Mouse (Mus musculus) E14TG2a.4 (cell line): ENCODE measurements around the gene Hpf1.

Source experiments
- H3K27me3 ChIP-seq: 2 replicates; pipeline ENCODE4 v1.6.1; 2014; ENCODE audit warnings: low read length, control low read depth; ENCODE audit not compliant: insufficient read depth
- H3K36me3 ChIP-seq: 2 replicates; pipeline ENCODE4 v1.6.1; 2014; ENCODE audit warnings: low read length, control low read depth; ENCODE audit not compliant: insufficient read depth
- H3K4me1 ChIP-seq: replicated peaks from 2 replicates; pipeline ENCODE4 v1.6.1; 2014; ENCODE audit warnings: low read depth, low read length, control low read depth
- H3K4me3 ChIP-seq: replicated peaks from 2 replicates; pipeline ENCODE4 v1.5.1; 2014; ENCODE audit warnings: mild to moderate bottlenecking, low read length
- H3K9me3 ChIP-seq: 2 replicates; pipeline ENCODE4 v1.6.1; 2014; ENCODE audit warnings: low read length, control low read depth
- CTCF ChIP-seq: conservative IDR thresholded peaks from 2 replicates; pipeline ENCODE4 v1.5.1; 2014; ENCODE audit warnings: low read length
- NANOG ChIP-seq: IDR thresholded peaks from 2 replicates; pipeline ENCODE4 v1.6.1; 2014; ENCODE audit warnings: borderline replicate concordance, low read length, mixed read lengths
- POU5F1 ChIP-seq: IDR thresholded peaks from 2 replicates; pipeline ENCODE4 v1.6.1; 2014; ENCODE audit warnings: low read length, borderline replicate concordance

The Hpf1 gene

DNA sequence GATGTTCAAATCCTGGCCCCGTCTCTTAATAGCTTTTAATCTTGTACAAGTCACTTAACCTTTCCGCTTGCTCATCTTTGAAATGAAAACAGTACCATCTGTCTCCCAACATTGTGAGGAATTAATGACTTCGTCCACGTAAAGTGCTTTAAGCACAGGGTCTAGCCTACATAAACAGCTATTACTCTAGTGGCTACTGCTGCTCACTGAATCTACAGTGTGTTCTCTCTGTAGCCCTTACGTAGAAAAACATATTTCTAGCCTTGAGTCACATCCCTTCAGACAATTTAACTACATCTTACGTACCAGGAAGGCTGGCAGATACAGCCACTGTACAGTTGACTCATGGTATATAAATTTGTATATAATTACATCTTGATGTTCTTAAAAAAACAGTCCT, 25.3 kb upstream of the Hpf1 start:
- TF ChIP-seq POU5F1 (no peak), NANOG (no peak), CTCF (no peak)
- peaks cover 31% of the 10 kb centered on the region for H3K4me1 ChIP-seq
- H3K27me3 ChIP-seq: no peaks in the 10 kb centered on the region

DNA sequence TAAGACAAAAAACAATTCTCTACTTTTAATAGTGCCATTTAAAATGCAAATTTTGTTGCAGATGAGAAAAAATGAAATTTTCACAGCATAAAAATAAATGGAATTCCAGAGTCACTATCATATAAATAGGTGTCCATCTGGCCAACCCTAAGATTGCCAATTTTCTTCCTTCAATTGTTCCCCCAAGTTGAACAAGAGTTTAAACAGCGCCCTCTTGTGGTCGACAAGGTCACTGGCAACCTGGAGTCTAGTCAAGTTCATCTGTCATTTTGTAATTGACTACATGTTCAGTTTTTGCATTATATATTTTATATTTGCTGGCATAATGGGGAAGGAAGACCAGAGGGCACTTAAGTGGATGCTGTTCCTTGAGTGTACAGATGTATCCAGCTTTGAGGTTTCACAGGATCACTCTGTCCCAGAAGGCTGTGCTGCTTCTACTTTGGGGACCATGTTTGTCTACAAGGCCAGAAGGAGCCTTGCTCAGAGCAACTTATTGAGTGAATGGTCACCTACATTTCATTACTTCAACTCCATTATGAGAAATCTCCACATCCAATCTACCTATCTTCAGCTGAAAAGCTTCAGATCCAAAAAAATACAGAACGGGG, 24.6 kb upstream of the Hpf1 start:
- no peaks in the 10 kb centered on the region for H3K27me3 ChIP-seq
- H3K4me1 ChIP-seq: peaks cover 31% of the 10 kb centered on the region
- TF ChIP-seq NANOG: no peak
- TF ChIP-seq POU5F1: no peak
- peak; percentile 91 for TF ChIP-seq CTCF
- H3K9me3 ChIP-seq: no peaks in the 10 kb centered on the region
- H3K4me3 ChIP-seq: no peak overlapping the region
- H3K36me3 ChIP-seq: no peaks in the 10 kb centered on the region

More for the DNA sequence above, 25.3 kb upstream of the Hpf1 start:
- Histone ChIP-seq H3K36me3 (no peaks in the 10 kb centered on the region), H3K9me3 (no peaks in the 10 kb centered on the region), H3K4me3 (no peak overlapping the region)

DNA sequence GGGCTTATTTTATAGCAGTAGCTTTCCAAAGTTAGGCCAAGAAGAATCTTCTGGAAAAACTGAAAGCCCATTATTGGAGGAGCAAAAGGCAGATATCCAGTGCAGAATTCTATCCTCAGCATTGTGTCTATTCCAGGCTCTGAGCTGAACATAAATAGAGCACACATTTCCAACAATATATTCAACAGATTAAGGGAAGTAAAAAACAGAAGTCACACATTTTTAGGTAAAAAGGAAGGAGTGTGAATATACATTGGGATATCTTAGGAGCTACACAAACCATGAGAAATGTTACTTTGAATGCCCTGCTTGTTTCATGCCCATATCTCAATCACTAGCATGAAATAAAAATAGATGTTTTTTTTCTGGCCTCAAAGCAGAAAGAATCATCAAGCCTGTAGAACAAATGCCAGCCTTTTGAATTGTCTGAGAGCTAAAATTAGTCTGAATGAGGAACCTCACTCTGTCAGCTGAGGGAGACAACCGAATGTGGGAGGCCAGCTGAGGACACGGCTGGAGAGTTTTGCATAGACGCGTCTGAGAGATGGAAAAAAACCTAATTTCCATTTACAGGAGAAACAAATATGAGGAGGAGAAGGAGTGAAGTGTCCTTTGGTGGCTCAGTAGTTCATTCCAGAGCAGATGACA, 22.6 kb upstream of the Hpf1 start:
- Histone ChIP-seq H3K9me3 (no peaks in the 10 kb centered on the region), H3K4me3 (no peak overlapping the region), H3K36me3 (no peaks in the 10 kb centered on the region), H3K27me3 (no peaks in the 10 kb centered on the region), H3K4me1 (peaks cover 44% of the 10 kb centered on the region)
- no peak for TF ChIP-seq NANOG
- TF ChIP-seq POU5F1: no peak
- no peak for TF ChIP-seq CTCF

- Histone ChIP-seq H3K4me3 (no peak overlapping the region), H3K9me3 (no peaks in the 10 kb centered on the region), H3K4me1 (peaks cover 44% of the 10 kb centered on the region), H3K36me3 (no peaks in the 10 kb centered on the region), H3K27me3 (no peaks in the 10 kb centered on the region)
- no peak for TF ChIP-seq NANOG
- no peak for TF ChIP-seq CTCF
- no peak for TF ChIP-seq POU5F1
Observed at GRCm38 (mm10) chr8:60868236-60868965, 21.8 kb upstream of the Hpf1 start.

DNA sequence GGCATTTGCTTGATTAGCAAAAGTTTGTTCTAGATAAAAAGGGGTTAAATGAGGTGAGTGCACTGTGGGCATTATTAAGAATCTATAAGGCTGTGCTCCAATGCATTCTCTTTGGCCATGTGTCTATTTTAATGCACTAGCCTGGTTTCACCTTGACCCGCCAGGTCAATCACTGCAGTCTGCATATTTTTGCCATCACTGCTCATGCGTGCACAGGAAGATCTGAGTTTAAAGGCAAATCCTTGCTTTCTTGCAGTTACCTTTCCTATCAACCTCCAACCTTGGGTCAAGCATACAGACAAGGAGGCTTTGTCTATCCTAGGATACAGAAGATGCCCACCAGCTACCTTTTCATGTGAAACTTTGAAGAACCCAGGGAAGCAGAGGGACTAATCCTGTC, 20.5 kb upstream of the Hpf1 start:
- no peak overlapping the region for H3K4me3 ChIP-seq
- H3K9me3 ChIP-seq: no peaks in the 10 kb centered on the region
- TF ChIP-seq POU5F1 (no peak), NANOG (no peak), CTCF (no peak)
- H3K4me1 ChIP-seq: peaks cover 44% of the 10 kb centered on the region
- H3K36me3 ChIP-seq: no peaks in the 10 kb centered on the region
- H3K27me3 ChIP-seq: no peaks in the 10 kb centered on the region

DNA sequence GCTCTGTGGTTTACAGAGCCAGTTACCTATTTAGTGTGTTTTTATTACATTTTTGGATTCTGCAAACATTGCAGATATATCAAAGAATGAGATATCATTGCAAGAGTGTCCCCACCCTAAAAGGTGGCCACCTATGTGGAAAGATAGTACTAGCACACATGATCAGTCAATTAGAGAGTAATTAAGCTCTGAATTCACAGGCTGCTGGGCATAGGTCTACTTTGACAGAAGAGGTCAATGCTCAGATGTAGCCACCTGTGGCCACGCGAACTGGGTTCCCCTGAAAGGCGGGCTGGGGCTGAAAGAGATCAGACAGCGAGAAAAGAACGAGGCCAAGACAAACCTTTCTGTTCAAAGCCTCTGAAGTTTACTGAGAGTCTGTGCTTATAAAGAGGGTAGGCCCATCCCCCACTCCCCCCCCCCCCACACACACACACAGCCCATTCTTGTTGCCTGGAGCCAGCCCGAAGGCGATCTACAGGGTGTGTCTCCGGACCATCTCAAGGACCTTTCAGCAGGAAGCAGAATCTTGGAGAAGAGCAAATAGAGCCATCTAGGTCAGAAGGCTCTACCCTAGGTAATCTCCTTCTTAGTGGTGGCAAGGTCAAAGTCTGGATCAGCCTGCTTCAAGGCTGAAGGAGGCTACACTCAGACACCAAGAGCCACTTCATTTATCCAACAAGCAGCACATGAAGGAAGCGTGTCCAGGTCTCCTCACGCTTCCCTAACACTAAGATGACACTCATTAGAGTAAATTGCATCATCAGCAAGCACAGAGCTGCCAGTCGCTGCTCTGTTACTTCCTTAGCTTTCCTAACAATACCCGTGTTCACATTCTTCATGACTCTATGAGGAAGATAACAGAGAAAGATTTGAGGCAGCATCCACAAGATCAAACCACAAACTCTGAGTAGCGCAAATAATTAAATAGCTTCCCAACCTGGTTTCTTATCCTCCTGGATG, 19.7 kb upstream of the Hpf1 start:
- TF ChIP-seq POU5F1 (no peak), CTCF (no peak), NANOG (no peak)

DNA sequence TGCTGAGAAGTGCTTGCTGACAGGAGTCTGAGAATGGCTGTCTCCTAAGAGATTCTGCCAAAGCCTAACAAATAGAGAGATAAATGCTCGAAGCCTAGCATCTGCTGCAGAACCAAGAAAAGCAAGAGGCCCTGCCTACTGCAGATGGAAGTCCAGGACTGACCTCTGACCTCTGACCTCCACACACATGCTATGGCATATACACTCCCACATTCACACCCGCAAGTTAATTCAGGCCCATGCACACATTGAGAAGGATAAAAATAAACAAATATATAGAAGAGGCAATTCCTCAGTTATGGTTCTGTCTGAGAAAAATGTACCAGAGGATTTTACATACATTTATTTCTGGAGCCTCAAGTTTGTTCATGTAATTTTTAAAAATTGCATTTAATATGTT, 11.6 kb upstream of the Hpf1 start:
- Histone ChIP-seq H3K4me1 (no peaks in the 10 kb centered on the region), H3K36me3 (no peaks in the 10 kb centered on the region), H3K9me3 (no peaks in the 10 kb centered on the region), H3K4me3 (no peak overlapping the region), H3K27me3 (peaks cover 2% of the 10 kb centered on the region; the same call in 1 of the 2 replicates)
- no peak for TF ChIP-seq POU5F1
- no peak for TF ChIP-seq NANOG
- no peak for TF ChIP-seq CTCF

More for the DNA sequence above, 19.7 kb upstream of the Hpf1 start:
- no peaks in the 10 kb centered on the region for H3K36me3 ChIP-seq
- H3K9me3 ChIP-seq: no peaks in the 10 kb centered on the region
- peaks cover 44% of the 10 kb centered on the region for H3K4me1 ChIP-seq
- no peaks in the 10 kb centered on the region for H3K27me3 ChIP-seq
- H3K4me3 ChIP-seq: no peak overlapping the region
